Mouse (Mus musculus) kidney, adult 2 months (tissue): Measurements from ENCODE around the gene Strn. TPM values are rescaled to one million over a fixed set of nuclear protein-coding genes. Genes with fewer than 3 reads are reported as not detected.

Source experiments
- DNase-seq: peaks from one replicate; pipeline ENCODE4 v3.0.0; 2021
- H3K27ac ChIP-seq: fragments of 200-500 bp; 2 replicates; pipeline ENCODE4 v1.5.1; 2012; ENCODE audit warnings: low read depth, low read length, control low read depth, inconsistent platforms; ENCODE audit not compliant: insufficient read depth
- H3K27me3 ChIP-seq: fragments of 200-500 bp; replicated peaks from 2 replicates; pipeline ENCODE4 v1.6.1; 2012; ENCODE audit warnings: mild to moderate bottlenecking, moderate library complexity, low read length, inconsistent platforms; ENCODE audit not compliant: control insufficient read depth, insufficient read depth
- H3K36me3 ChIP-seq: fragments of 200-500 bp; 2 replicates; pipeline ENCODE4 v1.6.1; 2012; ENCODE audit warnings: mild to moderate bottlenecking, moderate library complexity, low read length, inconsistent platforms; ENCODE audit not compliant: control insufficient read depth, insufficient read depth
- H3K4me1 ChIP-seq: fragments of 200-500 bp; 2 replicates; pipeline ENCODE4 v1.6.1; 2011; ENCODE audit warnings: low read length; ENCODE audit not compliant: control insufficient read depth, insufficient read depth
- H3K4me3 ChIP-seq: fragments of 200-500 bp; 2 replicates; pipeline ENCODE4 v1.5.1; 2011; ENCODE audit warnings: mild to moderate bottlenecking, low read depth, low read length, control low read depth; ENCODE audit not compliant: insufficient read depth
- CTCF ChIP-seq: fragments of 200-500 bp; conservative IDR thresholded peaks from 2 replicates; pipeline ENCODE4 v1.5.1; 2011; ENCODE audit warnings: low read depth, mild to moderate bottlenecking, control low read depth, low read length, moderate library complexity, mixed read lengths; ENCODE audit not compliant: insufficient read depth, insufficient read length
- POLR2A ChIP-seq: fragments of 200-500 bp; IDR thresholded peaks from one replicate; pipeline ENCODE4 v1.6.1; 2011; ENCODE audit warnings: low read depth, low read length, control low read depth
- WGBS: fragments of 180-500 bp; shearing (Covaris S2); methylation state at CpG from one replicate; pipeline ENCODE4 v1.1.7; 2018; 5-methylcytosine and 5-hydroxymethylcytosine counted together
- polyA plus RNA-seq: library from polyadenylated mRNA; depleted of rRNA; stranded (reverse); fragments of >200 nt; gene quantifications from 2 replicates; pipeline ENCODE4 v1.2.3, GENCODE M21; 2012

Strn gene
- polyA plus RNA-seq, 1 experiment, result 6.5 TPM

DNA sequence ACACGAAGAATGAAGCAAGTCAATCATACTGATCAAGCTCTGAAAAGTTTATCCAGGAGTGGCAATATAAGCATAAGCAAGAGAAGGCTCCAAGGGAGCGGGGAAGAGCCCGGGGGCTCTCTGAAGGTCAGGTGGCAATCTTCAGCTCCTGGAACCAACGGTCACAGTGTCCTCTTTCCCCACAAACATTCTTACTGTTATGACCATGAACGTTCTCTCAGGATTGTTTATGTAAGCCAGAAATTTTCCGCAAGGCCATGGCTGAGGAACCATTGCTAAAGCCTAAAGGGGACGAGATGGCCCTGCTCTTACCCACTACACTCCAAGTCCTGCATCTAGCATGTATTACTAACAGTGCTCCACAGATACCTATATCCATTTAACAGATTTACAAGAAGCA lies 15.3 kb downstream of the Strn start:
- H3K4me3 ChIP-seq, result no peak overlapping the region
- whole genome bisulfite sequencing, result 85% methylated on average over 7 of the region's 7 CpGs
- no peak overlapping the region for H3K27ac ChIP-seq
- H3K4me1 ChIP-seq, result peaks cover 2% of the 10 kb centered on the region; the same call in 1 of the 2 replicates
- no peak for DNase-seq
- no peak for TF ChIP-seq POLR2A
- TF ChIP-seq CTCF, result no peak
- H3K36me3 ChIP-seq, result no peaks in the 10 kb centered on the region
- H3K27me3 ChIP-seq, result no peaks in the 10 kb centered on the region

DNA sequence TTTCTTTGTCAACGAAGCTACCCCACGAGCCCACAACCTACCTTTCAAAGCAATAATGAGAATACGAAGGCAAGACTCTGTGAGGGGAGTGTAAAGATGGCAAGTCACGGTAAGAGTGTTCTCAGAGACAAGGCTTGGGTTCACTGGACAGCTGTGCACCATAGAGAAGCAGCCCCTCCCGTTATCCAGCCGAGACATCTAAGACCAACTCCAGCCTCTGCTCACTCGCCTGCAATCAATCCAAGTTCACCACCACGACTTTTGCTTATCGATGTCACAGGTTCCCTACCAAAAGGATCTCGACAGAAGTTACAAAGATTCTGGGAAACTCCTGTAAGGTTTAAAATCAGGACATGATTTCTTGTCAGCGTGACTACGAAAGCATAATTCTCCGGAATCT lies 17.9 kb downstream of the Strn start:
- H3K36me3 ChIP-seq, result no peaks in the 10 kb centered on the region
- H3K4me3 ChIP-seq, result no peak overlapping the region
- H3K4me1 ChIP-seq, result peaks cover 3% of the 10 kb centered on the region; the same call in 1 of the 2 replicates
- H3K27me3 ChIP-seq, result no peaks in the 10 kb centered on the region
- H3K27ac ChIP-seq, result no peak overlapping the region
- TF ChIP-seq CTCF (no peak), POLR2A (no peak)
- no peak for DNase-seq
- WGBS, result 85% methylated on average over 13 of the region's 13 CpGs

DNA sequence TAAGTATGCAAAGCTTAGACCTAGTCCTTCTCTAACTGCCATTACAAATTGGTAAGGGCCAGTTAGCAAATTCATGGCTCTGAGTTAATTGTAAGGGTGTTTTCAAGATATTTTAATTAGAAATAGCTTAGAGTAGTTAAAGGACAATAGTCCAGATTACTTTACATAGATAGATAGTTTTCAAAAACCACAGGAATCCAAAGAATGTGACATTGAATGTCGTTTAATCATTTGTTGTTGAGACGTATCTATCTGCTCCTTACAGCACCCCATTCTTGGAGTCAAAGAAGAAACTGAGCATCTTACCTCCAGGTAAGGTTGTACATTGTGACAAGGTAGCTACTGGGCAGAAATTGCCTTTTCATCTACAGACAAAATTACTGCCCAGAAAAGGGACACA lies 26.7 kb downstream of the Strn start:
- no peaks in the 10 kb centered on the region for H3K36me3 ChIP-seq
- H3K4me1 ChIP-seq, result no peaks in the 10 kb centered on the region
- no peak overlapping the region for H3K27ac ChIP-seq
- TF ChIP-seq CTCF (no peak), POLR2A (no peak)
- no peak for DNase-seq
- H3K27me3 ChIP-seq, result no peaks in the 10 kb centered on the region
- 49% methylated on average over 2 of the region's 2 CpGs for WGBS
- no peak overlapping the region for H3K4me3 ChIP-seq

DNA sequence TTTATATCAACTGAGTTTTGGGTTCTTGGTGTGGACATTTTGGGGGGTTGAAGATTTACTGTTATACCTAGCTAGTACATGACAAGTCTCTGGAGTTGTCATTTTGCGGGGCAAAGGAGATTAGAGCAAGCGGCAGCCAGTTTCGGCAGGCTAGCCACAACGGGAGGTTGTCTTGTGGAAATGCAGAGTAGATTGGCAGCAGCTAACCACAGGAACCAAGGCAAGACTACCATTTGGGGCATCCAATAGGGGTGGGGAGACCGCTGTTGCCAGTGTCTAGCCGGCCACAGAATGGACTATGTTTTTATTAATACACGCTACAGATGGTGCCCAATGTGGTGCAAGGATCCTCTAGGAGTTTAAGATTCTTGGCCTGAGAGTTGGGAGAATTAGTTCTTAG lies 28.6 kb downstream of the Strn start:
- 94% methylated on average over 7 of the region's 7 CpGs for WGBS
- DNase-seq, result no peak
- no peak overlapping the region for H3K27ac ChIP-seq
- H3K36me3 ChIP-seq, result no peaks in the 10 kb centered on the region
- H3K27me3 ChIP-seq, result no peaks in the 10 kb centered on the region
- TF ChIP-seq POLR2A (no peak), CTCF (no peak)
- H3K4me1 ChIP-seq, result no peaks in the 10 kb centered on the region; the same call in 1 of the 2 replicates
- H3K4me3 ChIP-seq, result no peak overlapping the region

DNA sequence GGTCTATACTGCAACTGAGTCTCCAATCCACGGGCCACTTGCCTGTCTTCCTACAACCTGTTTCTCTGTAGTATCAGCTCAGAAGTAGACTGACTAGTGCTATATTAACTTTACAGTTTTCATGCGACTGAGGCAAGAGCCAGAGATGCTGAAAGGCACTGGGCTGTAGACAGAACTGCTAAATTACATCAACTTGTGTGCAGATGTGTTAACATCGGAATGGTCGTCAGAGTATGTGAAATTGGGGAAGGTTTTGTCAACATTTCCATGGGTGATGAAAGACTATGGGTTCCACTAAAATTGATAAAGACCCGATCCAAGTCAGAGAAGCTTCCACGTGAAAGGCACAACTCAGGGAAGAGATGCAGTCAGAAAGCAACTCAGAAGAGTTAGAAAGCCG lies 34.0 kb downstream of the Strn start:
- Histone ChIP-seq H3K36me3 (no peaks in the 10 kb centered on the region; the same call in 1 of the 2 replicates), H3K4me1 (peaks cover 6% of the 10 kb centered on the region; the same call in 1 of the 2 replicates), H3K27me3 (no peaks in the 10 kb centered on the region), H3K27ac (no peak overlapping the region), H3K4me3 (no peak overlapping the region)
- DNase-seq, result no peak
- no peak for TF ChIP-seq POLR2A
- no peak for TF ChIP-seq CTCF
- WGBS, result 87% methylated on average over 7 of the region's 7 CpGs

DNA sequence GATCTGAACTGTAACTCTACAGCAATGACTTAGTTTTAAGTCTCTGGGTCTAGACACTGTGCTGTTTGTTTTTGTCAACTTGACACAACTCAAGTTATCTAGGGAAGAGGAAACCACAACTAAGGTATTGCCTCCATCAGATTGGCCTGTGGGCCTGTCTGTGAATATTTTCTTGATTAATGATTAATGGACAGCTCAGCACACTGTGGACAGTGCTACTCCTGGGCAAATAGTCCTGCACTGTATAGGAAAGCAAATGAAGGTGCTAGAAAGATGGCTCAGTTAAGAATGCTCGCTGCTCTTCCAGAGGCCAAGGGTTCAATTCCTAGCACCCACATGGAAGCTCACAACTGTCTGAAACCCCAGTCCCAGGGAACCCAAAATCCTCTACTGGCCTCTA lies 38.0 kb downstream of the Strn start:
- Histone ChIP-seq H3K4me3 (no peak overlapping the region), H3K27ac (no peak overlapping the region), H3K27me3 (no peaks in the 10 kb centered on the region), H3K4me1 (peaks cover 6% of the 10 kb centered on the region; the same call in 1 of the 2 replicates), H3K36me3 (no peaks in the 10 kb centered on the region; the same call in 1 of the 2 replicates)
- TF ChIP-seq POLR2A, result no peak
- no peak for TF ChIP-seq CTCF
- 63% methylated on average over 1 of the region's 1 CpGs for WGBS
- DNase-seq, result peak; percentile 36

DNA sequence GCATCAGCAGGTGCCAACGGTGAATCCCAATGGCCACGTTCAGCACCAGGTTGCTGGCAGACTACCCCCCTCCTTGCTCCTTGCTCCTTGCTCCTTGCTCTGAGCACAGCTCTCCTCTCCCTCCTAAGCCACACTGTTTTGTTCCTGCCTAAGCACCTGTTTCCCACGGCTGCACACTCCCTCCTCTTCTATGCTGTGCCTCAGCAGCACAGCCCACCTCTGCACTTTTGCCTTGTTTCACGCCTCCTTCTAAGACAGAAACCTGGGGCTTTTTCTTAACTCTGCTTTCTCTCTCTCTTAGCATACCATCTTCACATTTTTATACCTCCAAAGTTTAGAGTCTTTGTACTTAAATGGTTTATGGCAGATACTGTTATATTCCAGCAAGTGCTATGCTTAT lies 39.5 kb downstream of the Strn start:
- WGBS, result 83% methylated on average over 4 of the region's 4 CpGs
- H3K4me3 ChIP-seq, result no peak overlapping the region
- no peaks in the 10 kb centered on the region; the same call in 1 of the 2 replicates for H3K36me3 ChIP-seq
- H3K27ac ChIP-seq, result no peak overlapping the region
- H3K4me1 ChIP-seq, result 0 out of 2 replicates have a peak, but pooled peaks cover 3% of the 10 kb centered on the region
- TF ChIP-seq CTCF (no peak), POLR2A (no peak)
- H3K27me3 ChIP-seq, result no peaks in the 10 kb centered on the region
- no peak for DNase-seq
